Mouse (Mus musculus): ENCODE data around the gene Polr1a. TPM values are rescaled to one million over a fixed set of nuclear protein-coding genes. Genes with fewer than 3 reads are reported as not detected.

The Polr1a gene
- total RNA-seq, 2 experiments from 2014 or later: 42.2 to 47.3 TPM

DNA sequence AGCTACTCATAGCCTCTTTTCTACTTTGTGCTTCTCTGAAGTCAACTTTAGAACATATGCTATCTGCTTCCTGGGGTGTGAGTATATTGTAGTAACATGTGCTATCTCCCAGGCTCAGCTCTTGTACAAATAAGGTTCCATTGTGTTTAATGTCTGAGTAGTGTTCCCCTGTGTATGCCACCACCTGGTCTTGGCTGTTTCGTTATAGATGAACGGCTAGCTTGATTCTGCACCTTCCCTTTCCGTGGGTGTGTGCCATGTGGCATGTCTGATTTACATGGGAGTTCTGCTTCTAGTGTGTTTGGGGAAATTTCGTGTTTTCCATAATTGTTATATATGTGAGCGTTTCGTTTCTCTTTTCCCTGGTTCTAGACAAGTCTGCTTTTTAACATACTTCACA, 36.2 kb downstream of the Polr1a start:
- no peak for DNase-seq
- intact Hi-C loops (cut with DNase I): no loop called here

- intact Hi-C loops (cut with DNase I): no loop called here
- DNase-seq: no peak
These were observed 37.3 kb downstream of the Polr1a start for GRCm38 (mm10) chr6:71946121-71946520.

DNA sequence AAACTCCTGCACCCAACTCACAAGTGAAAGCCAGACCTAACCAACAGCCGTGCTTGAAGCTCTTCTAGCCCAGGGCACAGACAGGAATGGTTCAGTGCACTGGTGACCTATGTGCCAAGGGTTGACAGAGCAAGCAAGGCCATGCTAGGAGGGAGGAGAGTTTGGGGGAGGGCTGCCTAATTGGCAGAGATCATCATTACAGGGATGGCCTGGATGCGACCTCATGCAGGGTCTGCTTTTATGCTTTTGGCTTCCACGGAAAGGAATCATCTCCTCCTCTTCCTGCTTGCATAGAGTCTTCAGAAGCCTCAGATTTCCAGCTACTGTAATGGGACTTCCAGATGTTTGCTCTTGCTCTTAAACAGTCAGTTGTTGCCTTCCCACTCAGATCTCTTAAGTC, 40.9 kb downstream of the Polr1a start:
- DNase-seq: no peak

DNA sequence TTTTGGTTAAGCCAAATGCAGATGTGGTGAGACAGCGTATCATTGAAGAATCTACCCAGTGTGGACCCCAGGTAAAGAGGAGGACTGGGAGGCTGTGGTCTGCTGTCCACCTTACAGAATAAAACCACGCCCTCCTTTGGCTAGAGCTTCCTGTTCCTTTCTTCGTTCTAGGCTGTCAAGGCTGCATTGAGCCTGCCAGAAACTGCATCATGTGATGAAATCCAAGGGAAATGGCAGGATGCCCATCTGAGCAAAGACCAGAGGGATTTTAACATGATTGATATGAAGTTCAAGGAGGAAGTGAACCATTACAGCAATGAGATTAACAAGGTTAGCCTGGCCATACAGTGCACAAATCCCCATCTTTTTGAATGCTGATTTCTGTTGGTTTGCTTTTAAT, 41.7 kb downstream of the Polr1a start:
- DNase-seq: peak; percentile 46 to 63
- intact Hi-C loops (cut with DNase I): no loop called here

More for the DNA sequence above, 40.9 kb downstream of the Polr1a start:
- intact Hi-C loops (cut with DNase I): no loop called here

- DNase-seq: no peak
- intact Hi-C loops (cut with DNase I): no loop called here
These were observed 42.3 kb downstream of the Polr1a start for GRCm38 (mm10) chr6:71951192-71951591.

DNA sequence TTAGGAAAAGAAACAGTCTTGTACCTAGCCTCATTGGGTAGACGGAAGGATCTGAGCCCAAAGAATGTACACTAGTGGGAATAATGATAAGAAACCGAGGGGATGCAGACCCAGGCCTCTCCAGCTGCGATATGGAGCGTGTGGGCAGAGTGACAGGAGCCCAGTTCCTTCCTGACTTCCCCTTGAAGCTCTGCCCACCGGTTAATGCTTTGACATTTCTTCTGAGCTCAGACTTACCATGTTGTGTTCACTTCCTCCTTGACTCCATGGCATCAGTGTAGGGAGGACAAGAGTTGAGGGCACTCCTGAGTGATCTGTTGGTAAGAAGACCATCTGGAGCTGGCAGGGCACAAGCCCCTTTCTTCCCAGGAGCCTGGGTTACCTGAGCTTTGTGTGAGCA, 53.3 kb downstream of the Polr1a start:
- intact Hi-C loops (cut with DNase I): no loop called here
- no peak for DNase-seq

GRCm38 (mm10) chr6:71962706-71963105, 53.9 kb downstream of the Polr1a start:
- intact Hi-C loops (cut with DNase I): no loop called here
- DNase-seq: no peak

- DNase-seq: no peak
- intact Hi-C loops (cut with DNase I): no loop called here
These were observed 54.7 kb downstream of the Polr1a start for GRCm38 (mm10) chr6:71963561-71963960.

GRCm38 (mm10) chr6:71966683-71967303, 57.9 kb downstream of the Polr1a start:
- intact Hi-C loops (cut with DNase I): no loop called here
- no peak for DNase-seq

DNA sequence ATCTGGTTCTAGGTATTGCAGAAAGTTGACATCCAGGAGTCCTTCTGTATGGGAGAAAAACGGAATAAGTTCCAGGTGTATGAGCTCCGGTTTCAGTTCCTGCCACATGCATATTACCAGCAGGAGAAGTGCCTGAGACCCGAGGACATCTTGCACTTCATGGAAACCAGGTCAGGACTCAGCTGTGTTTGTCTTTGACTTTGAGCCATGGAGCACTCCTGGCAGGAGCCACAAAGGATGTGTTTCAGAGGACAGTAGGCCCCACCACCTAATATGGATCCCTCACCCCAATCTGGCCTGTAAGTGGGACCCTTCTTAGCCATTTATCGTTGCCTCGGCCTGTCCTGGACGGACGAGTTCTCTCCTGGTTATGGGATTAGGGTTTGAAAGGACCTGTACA, 59.0 kb downstream of the Polr1a start:
- intact Hi-C loops (cut with DNase I): no loop called here
- DNase-seq: no peak

- intact Hi-C loops (cut with DNase I): no loop called here
- no peak for DNase-seq
These were observed 60.6 kb downstream of the Polr1a start for GRCm38 (mm10) chr6:71969459-71969858.

- intact Hi-C loops (cut with DNase I): no loop called here
- DNase-seq: no peak
These were observed 61.3 kb downstream of the Polr1a start for GRCm38 (mm10) chr6:71970154-71970553.

DNA sequence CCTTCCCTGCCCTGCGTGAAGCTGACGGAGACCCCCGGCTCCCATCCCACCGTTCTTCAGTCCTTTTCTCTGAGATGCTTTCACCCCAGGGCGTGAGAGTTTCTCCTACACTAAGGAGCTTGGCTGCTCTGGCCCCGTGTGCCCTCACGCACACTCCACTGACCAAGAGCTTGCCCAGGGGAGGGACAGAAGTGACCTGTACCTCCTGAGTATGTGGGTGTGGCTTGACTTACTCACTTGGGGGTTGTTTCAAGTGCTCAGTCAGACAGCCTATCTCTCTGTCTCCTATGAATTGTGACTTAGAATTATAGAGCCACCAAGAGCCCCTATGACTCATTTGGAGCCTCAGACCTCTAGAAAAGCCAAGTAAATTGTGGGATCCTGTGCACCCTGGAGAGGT, 67.7 kb downstream of the Polr1a start:
- intact Hi-C loops (cut with DNase I): loop anchor here (5.0 kb wide), 1 partner anchor 121 kb away; the partner anchor contains the start of gene St3gal5

GRCm38 (mm10) chr6:71980165-71980564, 71.3 kb downstream of the Polr1a start:
- DNase-seq: no peak
- intact Hi-C loops (cut with DNase I): no loop called here

More for the DNA sequence above, 67.7 kb downstream of the Polr1a start:
- DNase-seq: no peak

- DNase-seq: no peak
- intact Hi-C loops (cut with DNase I): no loop called here
These were observed 71.7 kb downstream of the Polr1a start for GRCm38 (mm10) chr6:71980587-71980986.

DNA sequence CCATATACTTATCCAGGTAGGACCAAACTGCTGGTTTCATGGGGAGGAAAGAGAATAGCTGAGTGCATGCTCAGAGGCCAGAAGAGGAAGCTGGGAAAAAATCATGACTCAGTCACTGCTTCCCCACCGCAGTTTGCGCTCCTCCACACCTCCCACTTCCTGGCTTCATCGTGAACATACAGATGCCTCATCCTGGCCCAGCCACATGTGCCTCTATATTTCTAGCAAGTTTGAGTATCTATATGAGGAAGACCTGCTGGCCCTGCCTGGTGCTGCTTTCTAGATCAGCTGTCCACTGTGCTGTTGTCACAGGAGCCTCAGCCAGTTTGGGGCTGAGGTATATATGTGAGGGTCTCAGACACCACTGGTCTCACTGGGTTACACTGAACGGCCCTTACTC, 72.6 kb downstream of the Polr1a start:
- no peak for DNase-seq
- intact Hi-C loops (cut with DNase I): no loop called here

DNA sequence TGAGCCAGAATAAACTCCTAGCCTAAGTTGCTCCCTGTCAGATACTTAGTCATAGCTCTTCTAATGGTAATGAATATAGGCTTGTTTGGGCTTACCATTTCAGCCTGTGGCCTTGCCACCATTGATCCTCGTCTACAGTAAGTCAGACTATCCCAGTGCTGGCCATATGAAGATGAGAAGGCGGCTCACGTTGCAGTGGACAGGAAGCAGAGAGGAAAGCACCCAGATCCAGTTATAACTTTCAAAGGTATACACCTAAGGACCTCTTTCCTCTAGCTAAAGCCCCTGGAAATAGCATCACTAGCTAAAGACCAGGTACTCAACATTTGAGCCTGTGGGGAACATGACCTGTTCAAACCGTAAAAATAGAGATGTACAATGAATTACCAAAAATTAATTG, 77.1 kb downstream of the Polr1a start:
- DNase-seq: no peak
- intact Hi-C loops (cut with DNase I): no loop called here

GRCm38 (mm10) chr6:71987546-71988248, 78.8 kb downstream of the Polr1a start:
- intact Hi-C loops (cut with DNase I): no loop called here
- no peak for DNase-seq

- intact Hi-C loops (cut with DNase I): no loop called here
- DNase-seq: no peak
These were observed 80.9 kb downstream of the Polr1a start for GRCm38 (mm10) chr6:71989647-71990351.

- intact Hi-C loops (cut with DNase I): no loop called here
- no peak for DNase-seq
These were observed 81.6 kb downstream of the Polr1a start for GRCm38 (mm10) chr6:71990371-71990837.

DNA sequence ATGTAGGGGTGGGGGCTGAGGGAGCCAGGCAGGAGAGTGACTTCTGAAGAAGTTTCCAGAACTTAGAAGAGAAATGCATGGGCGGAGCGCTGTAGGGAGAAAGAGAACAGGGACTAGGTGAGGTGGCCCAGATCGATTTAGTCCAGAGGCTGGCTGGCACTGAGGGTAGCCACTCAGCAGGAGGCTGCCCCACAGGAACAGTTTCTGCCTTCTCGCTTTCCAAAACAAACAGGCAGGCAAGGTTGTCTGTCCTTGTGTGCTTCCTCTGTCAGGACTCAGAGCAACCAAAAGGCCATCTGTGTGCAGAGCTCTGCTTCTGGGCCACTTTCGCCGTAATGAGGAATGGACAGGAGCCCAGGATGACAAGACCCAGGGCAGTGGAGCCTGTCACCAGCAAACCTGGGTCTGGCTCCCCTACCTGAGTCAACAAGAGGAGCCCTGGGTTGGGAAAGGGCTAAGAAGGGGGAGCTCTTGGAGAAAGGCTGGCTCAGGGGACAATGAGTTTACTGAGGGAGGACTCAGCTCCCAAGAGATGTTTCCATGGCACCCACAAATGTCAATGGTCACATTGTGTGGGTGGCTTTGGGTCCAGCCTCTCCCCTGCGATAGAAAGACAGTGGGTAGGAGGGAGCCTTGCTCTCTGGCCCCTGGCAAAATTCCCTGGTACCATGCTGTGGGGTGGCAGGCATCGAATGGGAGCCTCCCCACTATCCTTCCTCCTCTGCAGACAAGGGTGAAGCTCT, 82.5 kb downstream of the Polr1a start:
- intact Hi-C loops (cut with DNase I): no loop called here
- DNase-seq: no peak

Measured in heart, postnatal 14 days (tissue).